Mouse (Mus musculus): ENCODE results near the gene Tfeb. TPM values are rescaled to one million over a fixed set of nuclear protein-coding genes. Genes with fewer than 3 reads are reported as not detected.

The Tfeb gene
- total RNA-seq, 2 experiments from 2014 or later = 39.9 to 44.8 TPM

DNA sequence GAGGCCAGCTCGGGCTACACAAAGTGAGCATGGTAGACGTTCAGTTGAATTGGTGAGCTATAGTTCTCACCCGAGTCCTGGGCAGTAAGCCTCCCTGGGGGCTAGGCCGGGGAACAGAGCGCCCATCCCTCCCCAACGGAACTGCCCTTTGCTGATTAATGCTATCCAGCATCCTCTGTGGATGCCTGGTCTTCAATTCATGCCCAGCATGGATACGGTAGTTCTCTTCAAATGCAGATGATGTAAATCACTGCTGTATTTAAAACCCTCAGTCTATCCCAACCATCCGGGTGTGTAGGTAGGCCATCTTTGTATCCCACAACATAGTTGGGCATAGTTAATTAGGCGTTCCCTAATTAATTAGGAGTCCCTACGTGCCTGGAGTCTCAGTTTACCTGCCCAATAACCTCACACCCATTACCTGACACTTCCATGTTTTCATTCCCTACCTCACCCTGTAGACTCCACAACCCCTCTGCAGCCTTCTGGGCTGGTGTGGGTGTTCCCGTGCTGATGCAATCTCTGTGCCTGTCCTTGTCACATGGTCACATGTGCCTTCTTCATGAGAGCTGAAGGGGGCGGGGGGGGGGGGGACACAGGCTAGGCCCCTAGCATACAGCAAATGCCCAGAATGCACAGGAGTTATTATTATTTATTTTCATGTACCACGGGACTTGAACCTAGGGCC lies 81.4 kb downstream of the Tfeb start:
- DNase-seq = no peak
- intact Hi-C loops (cut with DNase I) = no loop called here

DNA sequence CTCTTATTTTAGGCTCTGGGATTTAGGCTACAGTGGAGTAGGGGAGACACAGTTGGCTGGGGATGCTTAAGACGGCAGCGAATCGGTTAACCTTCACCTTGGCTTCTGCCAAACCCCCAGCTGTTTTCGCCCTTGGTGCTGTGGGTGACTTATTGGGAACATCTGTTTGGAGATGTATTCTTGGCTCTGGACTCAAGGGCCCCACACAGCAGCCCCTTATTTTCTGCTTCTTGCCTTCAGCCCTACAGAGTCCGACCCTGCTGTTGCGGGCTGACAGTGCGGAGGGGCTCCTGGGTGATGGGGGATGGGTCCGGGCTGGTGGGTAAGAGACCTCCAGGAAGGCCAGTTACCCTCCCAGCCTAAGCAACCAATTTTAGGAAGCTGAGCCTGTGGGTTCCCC lies 84.5 kb downstream of the Tfeb start:
- DNase-seq = no peak
- intact Hi-C loops (cut with DNase I) = no loop called here

DNA sequence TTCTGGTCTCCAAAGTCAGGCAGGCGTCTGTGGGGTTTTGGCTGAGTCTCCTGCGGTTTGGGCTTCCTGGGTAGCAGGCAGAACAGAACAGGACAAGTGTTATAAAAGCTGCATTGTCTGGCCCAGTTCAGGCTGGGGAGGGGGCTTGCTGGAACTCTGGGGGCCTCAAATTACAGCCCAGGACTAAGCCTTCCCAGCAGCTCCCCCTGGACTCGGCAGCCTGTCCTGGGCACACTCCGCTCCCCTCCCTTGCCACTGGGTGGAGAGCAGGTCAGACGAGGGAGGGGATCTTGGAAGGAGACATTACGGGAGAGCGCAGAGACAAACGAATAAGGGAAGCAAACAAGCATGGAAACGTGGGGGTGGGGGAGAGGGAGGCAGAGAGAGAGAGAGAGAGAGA lies 94.3 kb downstream of the Tfeb start:
- intact Hi-C loops (cut with DNase I) = no loop called here
- DNase-seq = no peak

DNA sequence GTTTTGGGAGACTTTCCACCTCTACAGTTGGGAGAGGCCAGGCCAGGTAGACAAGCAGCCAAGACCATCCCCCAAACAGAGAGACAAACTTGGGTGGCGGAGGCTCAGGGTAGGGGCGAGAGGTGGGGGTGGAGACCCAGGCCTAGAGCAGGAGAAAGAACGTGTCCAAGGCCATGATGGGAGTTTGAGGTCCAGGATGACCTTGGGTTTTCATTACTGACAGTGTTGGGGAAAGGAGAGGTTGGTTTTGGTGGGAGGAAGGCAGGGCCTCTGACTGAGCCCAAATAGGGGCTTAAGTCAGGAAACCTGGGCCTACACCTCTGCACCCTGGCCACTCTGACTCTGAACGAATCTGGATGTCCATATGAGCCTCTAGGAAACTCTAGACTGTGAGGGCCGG lies 94.9 kb downstream of the Tfeb start:
- intact Hi-C loops (cut with DNase I) = no loop called here
- DNase-seq = no peak

DNA sequence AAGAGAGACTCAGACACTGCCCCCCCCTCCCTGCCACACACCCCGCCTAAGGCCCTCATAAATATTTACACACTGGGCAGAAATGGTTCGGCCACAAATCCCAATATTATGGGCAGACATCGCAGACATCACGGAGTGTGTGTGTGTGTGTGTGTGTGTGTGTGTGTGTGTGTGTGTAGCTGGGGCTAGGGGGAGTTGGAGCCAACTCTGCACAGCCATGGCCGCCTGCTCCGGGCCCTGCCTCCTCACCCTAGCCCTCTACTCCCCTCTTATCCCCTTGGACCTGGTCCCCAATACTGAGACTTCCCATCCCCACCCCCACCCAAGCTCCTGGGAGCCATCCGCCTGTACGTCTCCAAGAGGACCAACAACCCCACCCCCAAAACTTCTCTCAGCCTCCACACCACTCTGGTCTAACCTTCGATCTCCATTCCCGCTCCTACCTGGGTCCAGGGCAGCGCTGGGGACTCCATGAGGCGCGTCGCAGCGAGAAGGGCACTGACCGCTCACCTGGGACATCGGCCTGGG lies 95.7 kb downstream of the Tfeb start:
- intact Hi-C loops (cut with DNase I) = no loop called here
- no peak for DNase-seq

DNA sequence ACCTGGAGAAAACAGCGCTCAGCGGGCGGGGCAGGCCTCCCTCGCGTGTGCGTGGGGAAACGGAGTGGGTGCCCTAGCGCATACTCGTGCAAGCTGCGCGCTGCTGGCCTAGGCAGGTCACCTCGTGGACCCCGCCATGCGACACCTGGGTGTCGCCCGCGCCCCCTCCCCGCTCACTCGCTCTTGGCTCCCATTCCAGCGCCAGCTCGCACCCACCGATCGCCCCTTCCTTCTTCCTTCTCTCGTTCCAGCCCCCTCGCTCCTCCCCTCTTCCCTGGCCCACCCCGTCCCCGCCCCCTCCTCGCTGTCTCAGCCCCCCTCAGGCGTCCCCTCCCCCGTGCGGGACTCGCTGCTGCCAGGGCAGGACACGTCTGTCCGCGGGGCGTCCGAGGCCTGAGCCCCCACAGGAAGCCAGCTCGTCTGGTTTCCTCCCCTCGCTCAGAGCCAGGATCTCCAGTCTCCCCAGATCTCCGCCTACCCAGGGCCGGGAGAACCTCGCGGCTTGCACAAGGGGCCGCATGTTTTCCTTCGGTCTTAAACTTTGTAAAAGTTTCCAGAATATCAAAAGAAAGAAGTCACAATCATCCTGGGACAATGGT lies 96.3 kb downstream of the Tfeb start:
- DNase-seq = peak; percentile 36 to 47
- intact Hi-C loops (cut with DNase I) = no loop called here

DNA sequence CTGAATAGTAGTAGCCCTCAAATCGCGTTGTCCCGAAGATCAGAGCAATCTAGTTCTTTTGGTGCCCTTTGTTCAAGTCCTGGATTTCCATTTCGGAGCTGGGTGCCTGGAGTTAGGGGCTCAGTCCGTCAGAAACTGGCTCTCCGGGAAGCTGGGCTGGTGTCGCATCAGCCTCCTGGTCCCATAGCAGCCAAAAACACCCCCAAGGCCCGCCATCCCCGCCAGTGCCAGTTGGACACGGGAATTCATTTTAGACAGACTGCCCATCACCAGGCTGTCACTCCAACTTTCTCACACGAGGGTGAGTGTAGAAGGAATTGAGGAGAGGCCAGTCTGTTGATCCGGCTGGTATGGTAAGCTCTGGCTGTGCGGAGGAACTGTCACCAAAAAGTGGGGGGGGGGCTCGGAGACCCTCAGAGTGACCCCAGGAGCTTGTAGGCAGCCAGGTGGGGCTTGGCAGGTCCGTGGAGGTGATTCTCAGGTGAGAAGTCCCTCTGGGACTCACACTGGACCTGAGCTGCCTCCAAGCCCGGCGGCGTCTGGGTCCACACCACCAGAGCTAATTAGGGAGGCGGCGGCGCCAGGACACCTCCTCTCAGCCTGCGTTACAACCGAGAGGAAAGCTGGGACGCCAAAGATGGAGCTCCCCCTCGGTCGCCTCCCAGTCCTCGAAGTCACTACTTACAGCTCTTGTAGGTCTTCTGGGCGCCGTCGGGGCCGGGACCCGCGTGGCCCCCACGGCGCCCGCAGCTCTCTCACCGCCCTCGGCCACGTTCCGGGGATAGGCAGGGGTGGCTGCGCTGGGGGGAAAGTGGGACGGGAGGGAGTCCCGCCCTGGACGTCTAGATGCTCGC lies 97.0 kb downstream of the Tfeb start:
- DNase-seq = no peak
- intact Hi-C loops (cut with DNase I) = no loop called here

DNA sequence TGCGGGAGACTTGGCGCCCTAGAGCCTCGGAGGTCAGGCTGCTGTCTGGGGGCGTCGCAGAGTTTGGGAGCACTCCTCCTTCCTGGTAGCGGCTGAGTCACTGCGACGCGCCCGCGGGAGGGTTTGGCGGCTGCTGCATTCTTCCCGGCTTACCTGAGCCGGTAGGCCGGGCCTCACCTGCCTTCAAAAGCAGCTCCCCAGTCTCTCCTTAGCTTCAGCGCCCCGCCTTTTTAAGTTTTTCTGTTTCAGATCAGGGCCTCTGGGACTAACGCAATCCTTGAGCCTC lies 97.6 kb downstream of the Tfeb start, which contains the start of gene Mdfi:
Mdfi (minus strand) TSS at position 210 of the 286 bp plus-strand sequence.
- no peak for DNase-seq
- intact Hi-C loops (cut with DNase I) = no loop called here

DNA sequence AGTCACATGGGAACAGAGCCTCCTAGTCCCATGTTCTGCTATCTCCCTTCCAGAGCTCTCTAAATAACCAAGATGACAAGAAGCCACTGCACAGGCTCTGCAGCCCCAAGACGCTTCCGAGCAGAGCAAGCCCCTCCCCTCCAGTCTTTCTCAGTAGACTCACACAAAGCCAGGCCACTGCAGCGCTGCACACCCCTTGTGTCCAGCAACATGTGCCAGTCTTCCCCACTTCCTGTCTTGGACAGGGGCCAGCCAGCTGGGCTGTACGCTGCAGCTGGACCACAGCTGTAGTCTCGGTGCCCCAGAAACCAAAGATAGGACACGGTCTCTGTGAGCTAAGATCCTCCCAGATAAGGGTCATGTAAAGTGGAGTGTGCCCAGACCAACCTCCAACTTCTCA lies 101.0 kb downstream of the Tfeb start:
- intact Hi-C loops (cut with DNase I) = no loop called here
- DNase-seq = no peak

DNA sequence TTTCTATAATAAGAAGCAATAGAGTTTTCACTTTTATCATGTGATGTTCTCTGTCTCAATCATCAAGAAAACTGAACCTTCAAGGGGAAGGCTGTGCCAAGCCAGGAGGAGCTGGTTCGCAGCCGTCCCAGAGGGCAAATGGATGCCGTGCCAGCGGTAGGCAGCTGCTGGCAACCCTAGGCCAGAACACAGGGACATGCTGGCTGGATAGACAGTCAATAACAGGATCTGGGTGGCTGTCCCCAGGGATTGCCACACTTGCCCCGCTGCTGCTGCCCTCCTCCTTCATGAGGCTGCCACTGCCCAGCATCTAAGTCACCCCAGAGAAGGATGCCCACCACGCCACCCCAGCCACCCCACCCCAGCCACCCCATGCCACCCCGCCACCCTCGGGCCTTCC lies 104.7 kb downstream of the Tfeb start:
- intact Hi-C loops (cut with DNase I) = no loop called here
- DNase-seq = no peak

Other genes with a start within 250 kb of the Tfeb start
- 10 to 100 TPM; 12.0 to 13.6 TPM for gene Taf8, start 234.7 kb upstream of the Tfeb start, total RNA-seq (2021)
- 10 to 100 TPM; 79.8 to 88.7 TPM for gene Ccnd3, start 232.0 kb upstream of the Tfeb start, total RNA-seq (2021)
- gene Bysl, start 125.5 kb upstream of the Tfeb start, total RNA-seq (2021) = 10 to 100 TPM; 14.2 to 14.3 TPM
- 10 to 100 TPM; 15.8 to 17.8 TPM for gene Med20, start 125.4 kb upstream of the Tfeb start, total RNA-seq (2021)
- gene Gm20517, start 125.4 kb upstream of the Tfeb start, total RNA-seq (2021) = 1 to 10 TPM; 2.1 to 3.5 TPM
- 1 to 10 TPM; 3.9 to 4.4 TPM for gene Usp49, start 106.3 kb upstream of the Tfeb start, total RNA-seq (2021)
- 100 to 1,000 TPM; 119 to 126 TPM for gene Tomm6, start 48.6 kb upstream of the Tfeb start, total RNA-seq (2021)
- gene Frs3, start 48.0 kb upstream of the Tfeb start, total RNA-seq (2021) = 1 to 10 TPM; 4.0 to 4.3 TPM
- under 1 TPM; 0.50 to 0.70 TPM for gene Gm21981, start 42.6 kb upstream of the Tfeb start, total RNA-seq (2021)
- gene Prickle4, start 42.3 kb upstream of the Tfeb start, total RNA-seq (2021) = 1 to 10 TPM; 2.1 to 4.8 TPM
- not detected for gene Pgc, start 10.2 kb upstream of the Tfeb start, total RNA-seq (2021)
- gene Mdfi, start 97.7 kb downstream of the Tfeb start, total RNA-seq (2021) = 1 to 10 TPM in 1 of 2 experiments, under 1 TPM in 1; 0.81 to 3.1 TPM
- 10 to 100 TPM in 1 of 2 experiments, 1 to 10 TPM in 1; 9.5 to 11.3 TPM for gene Foxp4, start 187.6 kb downstream of the Tfeb start, total RNA-seq (2021)